Mouse (Mus musculus): ENCODE data around the gene Mdm4.
"Not testable (repeated sequence)": the region's sequence is repeated elsewhere in the genome, so short reads cannot be mapped to it uniquely, and the experiment has no call there.

Mdm4 gene

DNA sequence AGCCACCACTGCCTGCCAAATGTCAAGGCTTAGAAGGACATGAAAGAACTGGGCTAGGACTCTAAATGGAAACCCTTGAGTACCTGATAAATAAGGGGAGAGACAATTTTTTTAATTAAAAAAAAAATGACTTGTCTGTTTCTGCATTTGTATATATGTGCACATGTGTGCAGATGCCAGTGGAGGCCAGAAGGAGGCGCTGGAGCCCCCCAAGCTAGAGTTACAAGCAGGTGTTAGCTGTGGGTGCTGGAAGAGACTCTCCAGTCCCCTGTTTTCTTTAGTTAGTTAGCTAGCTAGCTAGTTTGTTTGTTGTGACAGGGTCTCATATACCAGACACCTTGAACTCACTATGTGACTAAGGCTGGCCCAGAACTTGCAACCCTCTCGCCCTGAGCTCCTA lies 21.5 kb upstream of the Mdm4 start:
- DNase-seq (ENCODE audit: low spot score in 2 of 2): no peak

DNA sequence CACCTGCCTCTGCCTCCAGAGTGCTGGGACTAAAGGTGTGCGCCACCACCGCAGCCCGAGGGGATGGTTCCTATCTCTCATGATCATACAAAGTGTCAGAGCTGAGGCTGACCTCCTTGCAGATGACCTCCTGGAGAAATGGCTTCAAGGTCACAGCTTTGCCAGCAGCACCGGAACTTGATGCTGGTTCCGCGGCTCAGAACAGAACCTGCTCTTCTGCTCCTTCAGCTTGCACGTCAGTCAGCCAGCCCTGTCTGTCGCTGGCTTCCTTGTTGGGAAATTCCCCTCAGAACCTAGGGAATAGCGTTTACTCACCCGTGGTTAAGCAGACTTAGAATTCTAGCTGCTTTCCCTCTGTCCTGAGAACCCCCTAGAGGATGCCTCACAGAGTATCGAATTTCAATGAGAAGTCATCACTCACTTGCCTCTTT lies 19.7 kb upstream of the Mdm4 start:
- DNase-seq (ENCODE audit: low spot score in 2 of 2): no peak

DNA sequence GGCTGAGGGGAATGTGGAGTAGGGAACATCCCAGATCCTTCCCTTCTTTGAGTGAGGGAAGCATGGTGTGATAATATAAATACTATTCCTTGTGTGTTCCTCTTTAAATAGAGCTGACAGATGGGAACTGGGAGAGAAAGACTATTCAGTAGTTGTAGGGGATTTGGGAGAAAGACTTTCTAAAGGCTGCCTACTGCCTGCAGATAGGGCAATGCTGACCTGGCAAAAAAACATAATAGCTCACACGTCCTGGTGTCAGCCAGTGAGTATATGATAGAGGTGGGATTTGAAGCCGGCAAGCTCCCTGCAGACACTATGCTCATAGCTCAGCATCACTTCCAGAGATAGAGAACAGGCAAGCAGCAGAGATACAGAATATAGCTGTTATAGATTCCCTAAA lies 18.3 kb upstream of the Mdm4 start:
- DNase-seq (ENCODE audit: low spot score in 2 of 2): no peak

DNA sequence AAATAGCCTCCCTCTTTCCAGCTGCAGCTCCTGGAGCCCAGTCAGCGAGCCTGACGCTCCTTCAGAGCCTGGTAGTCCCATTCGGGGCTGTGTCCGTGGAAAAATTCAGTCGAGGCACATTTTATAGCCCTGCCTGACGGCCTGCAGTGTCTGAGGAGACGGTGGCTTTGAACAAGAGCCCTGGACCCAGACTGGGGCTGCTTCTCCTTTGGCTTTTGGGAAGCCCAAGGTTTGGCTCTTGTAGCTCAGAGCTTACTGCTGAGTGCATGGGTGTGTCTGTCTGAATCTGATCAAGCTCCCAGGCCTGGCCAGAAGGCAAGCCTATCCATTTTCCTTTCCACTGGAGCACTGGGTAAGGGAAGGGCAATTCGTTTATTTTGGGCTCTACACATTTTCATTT lies 17.2 kb upstream of the Mdm4 start:
- DNase-seq (ENCODE audit: low spot score in 2 of 2): no peak

DNA sequence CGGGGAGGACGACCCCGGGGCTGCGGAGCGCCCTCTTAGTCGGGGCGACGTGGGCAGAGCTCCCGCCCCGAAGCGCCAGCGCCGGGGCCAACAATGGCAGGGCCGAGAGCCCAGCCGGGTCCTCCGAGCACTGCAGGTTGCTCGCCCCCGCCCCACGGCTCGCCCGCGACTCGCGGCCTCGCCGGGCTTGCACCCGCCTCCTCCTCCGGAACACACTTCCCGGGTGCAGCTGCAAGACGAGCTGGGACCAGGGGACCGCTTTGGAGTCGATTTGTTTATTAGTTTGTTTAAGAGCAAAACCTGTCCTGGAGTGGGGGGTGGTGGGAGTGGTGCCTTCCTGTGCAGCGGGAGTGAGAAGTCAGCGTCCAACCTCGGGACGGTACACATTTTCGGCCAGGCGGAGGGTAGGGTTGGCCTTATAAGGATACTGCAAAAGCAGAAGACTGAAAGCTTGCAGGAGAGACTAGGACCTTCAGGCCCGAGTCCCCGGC lies 16.1 kb upstream of the Mdm4 start:
- no peak for DNase-seq (ENCODE audit: low spot score in 2 of 2)

DNA sequence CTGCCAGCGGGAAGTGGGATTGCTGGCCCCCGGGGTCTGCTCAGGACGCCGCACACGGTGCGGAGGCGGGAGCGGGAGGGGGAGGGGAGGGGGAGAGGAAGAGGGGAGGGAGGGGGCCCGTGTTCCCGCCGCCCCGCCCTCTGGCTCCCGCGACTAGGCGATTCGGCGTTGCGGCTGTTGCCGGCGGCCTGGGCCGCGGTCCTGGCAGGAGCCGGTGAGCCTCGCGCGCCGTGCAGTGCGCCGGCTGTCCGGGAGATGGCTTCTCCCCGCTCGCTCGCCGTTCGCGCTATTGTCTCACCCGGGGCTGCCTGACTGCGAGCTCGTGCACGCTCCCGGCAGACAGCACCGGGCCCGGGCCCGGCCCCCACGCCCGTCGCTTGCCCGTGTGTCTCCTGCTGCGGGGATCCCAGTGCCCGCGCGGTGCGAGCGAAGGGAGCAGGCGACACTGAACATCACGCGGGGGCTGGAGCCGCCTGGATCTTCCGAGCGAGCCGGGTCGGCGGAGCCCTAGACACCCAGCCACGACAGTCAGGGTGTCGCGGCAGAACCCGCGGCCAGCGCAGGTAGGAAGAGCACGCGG lies 15.6 kb upstream of the Mdm4 start:
- peak; percentile 69 to 71 for DNase-seq (ENCODE audit: low spot score in 2 of 2)

DNA sequence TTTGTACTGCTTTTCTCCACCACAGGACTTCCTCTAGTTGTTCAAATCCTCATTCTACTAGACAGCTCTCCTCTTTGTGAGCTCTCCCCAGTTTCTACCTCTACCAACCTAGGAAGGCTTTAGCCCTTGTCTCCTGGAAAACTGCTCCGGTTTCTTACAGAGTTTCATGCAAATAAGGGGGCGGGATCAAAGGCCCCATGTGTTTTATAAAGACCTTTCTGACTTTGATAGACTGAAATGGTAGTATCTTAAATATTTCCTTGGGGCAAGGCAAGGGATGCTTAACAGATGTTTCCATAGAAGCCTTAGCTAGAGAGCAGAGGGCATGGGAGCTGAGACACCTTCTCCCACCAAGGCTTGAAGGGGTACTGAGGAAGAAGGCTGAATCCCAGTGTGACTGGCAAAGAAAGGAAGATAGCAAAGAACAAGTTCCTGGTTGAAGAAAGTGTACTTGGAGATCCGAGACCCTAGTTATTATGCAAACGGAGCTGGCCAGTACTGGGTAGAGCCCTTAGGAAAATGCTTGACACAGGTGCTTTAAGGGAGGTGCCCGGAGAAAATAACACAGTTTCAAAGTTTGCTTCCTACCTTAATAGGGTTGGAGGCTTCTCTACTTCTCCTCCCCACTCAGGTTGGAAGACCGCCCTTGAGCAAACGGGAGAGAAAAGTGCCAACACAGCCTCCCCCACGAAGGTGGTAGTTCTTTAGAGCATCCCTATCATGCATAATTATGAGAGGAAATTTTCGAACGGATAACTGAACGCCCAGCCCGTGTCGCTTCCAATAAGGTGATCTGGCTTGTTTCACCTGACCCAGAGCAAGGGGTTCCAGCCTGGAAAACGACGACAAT lies 14.9 kb upstream of the Mdm4 start, which contains the start of gene Pik3c2b:
Gene Pik3c2b (plus strand): TSS at position 657 of the 850 bp plus-strand sequence.
- no peak for DNase-seq (ENCODE audit: low spot score in 2 of 2)

DNA sequence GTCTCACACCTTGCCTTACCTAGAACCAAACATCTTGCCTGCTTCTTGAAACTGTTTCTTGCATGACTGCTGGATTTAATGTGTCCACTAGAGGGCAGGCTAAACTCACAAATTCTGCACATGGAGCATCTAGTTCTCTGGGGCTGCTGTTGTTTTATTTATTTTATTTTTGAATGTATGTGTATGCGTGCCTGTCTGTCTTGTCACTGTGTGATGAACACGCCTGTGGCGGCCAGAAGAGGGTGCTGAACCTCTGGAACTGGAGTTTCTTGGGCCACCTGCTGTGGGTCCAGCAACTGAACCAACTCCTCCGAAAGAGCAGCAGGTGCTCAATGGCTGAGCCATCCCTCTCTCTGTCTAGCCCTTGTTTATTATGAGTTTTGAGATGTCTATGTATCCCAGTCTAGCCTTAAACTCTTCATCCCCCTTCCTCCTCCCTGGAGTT lies 9.2 kb upstream of the Mdm4 start:
- DNase-seq (ENCODE audit: low spot score in 2 of 2): no peak

DNA sequence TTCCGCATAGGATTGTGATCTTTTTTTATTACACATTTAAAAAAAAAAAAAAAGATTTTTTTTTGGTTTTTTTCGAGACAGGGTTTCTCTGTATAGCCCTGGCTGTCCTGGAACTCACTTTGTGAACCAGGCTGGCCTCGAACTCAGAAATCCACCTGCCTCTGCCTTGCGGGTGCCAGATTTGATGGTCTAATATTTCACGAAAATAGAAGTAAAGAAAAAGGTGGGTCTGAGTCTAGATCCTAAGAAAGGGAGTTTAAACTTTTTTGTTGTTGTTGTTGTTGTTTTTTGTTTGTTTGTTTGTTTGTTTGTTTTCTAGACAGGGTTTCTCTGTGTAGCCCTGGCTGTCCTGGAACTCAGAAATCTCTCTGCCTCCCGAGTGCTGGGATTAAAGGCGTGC lies 4.3 kb upstream of the Mdm4 start:
- not testable (repeated sequence) for DNase-seq (ENCODE audit: low spot score in 2 of 2)

DNA sequence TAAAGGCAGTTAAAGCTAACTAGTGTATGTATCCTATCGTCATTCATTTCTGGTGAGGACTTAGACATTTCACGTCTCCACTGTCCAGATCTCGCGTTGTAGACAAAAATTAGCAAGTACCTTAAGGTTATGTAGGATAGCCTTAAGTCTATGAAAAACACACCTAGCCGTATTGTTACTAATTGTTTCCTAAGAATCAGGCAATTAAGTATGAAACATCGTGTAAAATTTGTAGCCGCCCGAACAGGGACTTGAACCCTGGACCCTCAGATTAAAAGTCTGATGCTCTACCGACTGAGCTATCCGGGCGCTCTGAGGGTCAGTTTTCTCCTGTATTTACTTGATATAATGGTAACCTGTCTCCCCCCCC lies 3.7 kb upstream of the Mdm4 start:
- DNase-seq (ENCODE audit: low spot score in 2 of 2): no peak

DNA sequence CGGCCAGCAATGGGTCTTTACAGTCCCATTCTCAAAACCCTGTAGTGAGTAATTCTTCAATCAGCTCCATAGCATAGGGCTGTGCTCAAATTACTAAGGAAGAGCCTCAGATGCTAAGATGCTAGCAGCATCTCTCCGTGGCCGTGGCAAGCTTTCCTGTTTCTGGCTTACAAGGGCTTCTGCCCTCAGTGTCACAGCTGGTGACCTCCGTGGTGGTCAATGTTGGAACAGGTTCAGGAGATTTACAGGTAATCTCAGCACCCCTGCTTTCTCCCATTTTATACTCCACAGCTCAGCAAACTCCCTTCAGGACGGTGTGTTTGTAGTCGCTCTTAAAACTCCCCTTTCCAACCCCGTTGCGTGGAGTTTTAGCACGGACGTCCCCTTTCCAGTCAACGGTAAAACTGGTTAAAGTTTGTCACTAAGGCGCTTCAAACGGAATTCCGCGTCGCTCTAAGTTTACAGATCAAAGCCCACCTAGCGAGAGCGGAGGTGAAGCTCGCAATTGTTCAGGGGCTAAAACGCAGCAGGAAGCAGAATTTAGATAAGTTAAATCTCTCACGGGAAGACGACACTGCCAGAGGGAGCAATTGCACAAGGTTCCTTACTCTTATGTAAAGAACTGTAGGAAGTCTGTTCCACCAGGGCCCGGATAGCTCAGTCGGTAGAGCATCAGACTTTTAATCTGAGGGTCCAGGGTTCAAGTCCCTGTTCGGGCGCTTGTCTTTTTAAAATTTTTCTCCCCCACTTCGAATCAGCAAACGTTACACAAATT lies 3.1 kb upstream of the Mdm4 start:
- peak; percentile 54 for DNase-seq (ENCODE audit: low spot score in 2 of 2)

DNA sequence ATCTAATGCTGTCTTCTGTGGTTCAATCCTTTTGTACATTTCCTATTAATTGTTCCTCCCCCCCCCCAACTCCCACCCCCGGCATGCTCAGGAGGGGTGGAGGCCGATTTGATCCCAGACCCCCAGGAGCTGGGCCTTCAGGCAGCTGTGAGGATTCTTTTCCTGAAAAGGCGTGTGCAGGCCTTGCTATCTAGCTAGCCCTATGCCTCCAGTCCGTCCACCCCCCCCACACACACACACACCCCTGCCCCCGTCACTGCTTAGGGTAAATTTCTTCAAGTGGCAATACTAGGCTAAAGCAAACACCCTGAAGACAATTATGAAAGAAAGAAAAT lies 2.6 kb upstream of the Mdm4 start:
- no peak for DNase-seq (ENCODE audit: low spot score in 2 of 2)

DNA sequence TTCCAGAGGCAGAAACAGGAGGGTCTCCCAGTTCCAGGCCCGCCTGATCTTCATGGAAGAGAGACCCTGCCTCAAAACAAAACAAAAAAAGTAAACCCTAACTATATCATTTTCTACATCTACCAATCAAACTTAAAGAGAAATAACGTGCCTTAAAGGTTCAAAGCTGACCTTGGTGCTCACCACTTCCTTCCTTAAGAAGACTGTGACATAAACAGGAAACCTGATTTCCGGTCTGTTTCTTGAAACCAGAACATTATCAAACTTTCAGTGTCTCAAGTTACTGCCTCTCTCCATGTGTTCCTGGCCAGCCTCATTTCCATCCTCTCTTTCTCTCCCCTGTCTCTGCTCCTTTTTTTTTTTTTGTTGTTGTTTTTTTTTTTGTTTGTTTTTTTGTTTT lies 617 bp downstream of the Mdm4 start:
- DNase-seq (ENCODE audit: low spot score in 2 of 2): no peak

DNA sequence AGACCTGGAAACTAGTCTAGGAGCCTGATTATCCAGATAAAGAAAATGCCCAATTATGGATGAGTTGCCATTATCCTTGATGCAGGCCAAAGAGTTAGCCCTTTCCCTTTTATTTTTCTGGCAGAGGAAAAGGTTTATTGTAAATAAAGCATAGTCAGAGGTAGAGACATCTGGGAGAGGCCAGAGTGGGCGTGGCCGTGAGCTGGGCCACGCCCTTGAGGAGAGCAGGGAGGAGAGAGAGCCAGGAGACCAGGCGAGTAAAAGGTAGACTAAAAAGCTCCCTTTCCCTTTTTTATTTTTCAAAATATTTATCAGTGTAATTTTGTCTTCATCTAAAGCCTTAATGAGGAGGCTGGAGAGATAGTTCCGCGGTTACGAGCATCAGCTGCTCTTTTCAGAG lies 2.4 kb downstream of the Mdm4 start:
- DNase-seq (ENCODE audit: low spot score in 2 of 2): no peak

DNA sequence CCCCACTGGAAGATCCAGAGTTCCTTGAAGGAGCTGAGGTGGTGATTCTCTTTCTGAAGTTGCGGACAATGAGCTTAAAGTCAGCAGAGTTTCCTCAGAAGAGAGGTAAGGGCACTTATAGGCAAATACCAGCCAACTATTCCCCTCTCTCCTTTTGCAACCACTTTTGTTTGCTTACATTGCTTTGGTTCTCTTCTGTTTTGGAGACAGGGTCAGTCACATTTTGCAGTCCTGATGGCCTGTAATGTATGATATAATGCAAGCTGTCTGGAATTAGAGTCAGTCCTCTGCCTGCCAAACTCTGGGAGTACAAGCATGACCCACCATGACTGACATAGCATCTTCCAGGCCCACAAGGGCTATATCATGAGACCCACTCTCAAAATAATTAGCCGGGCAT lies 3.2 kb downstream of the Mdm4 start:
- no peak for DNase-seq (ENCODE audit: low spot score in 2 of 2)

DNA sequence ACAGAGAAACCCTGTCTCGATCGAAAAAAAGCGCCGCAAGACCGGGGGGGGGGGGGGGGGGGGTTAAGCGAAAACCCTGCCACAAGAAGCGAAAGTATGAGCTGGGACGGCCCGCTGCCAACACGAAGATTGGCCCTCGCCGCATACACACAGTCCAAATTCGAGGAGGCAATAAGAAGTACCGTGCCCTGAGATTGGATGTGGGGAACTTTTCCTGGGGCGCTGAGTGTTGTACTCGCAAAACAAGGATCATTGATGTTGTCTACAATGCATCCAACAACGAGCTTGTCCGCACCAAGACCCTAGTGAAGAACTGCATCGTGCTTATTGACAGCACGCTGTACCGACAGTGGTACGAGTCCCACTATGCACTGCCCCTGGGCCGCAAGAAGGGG lies 4.6 kb downstream of the Mdm4 start:
- not testable (repeated sequence) for DNase-seq (ENCODE audit: low spot score in 2 of 2)

DNA sequence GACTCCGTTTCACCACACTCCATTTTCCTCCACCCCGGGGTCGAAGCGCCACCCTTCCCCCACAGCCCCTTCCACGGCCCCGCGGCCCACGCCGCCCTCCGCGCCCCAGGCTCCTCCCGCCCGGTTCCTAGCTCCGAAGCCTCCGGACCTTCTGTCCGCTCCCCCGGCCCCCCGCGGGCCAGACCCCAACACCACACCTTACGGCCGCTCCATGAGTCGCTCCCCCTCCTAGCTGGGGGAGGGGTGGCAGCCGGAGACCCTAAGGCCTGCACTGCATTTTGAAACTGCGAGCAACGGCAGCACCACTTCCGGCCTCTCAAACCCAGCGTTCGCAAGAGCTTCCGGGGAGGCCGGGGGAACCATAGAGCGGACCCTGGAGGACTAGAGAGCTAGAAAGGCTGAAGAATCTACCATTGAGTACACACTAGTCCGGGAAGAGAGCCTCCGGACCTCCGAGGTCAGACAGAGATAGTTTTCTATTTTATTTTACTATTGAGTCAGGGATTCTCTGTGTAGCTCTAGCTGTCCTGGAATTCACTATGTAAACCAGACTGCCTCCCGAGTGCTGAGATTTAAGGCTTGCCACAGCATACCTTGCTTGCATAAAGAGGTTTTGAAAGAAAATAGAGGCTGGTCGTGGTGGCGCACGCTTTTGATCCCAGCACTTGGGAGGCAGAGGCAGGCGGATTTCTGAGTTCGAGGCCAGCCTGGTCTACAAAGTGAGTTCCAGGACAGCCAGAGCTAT lies 5.1 kb downstream of the Mdm4 start:
- DNase-seq (ENCODE audit: low spot score in 2 of 2): peak; percentile 58 to 83

DNA sequence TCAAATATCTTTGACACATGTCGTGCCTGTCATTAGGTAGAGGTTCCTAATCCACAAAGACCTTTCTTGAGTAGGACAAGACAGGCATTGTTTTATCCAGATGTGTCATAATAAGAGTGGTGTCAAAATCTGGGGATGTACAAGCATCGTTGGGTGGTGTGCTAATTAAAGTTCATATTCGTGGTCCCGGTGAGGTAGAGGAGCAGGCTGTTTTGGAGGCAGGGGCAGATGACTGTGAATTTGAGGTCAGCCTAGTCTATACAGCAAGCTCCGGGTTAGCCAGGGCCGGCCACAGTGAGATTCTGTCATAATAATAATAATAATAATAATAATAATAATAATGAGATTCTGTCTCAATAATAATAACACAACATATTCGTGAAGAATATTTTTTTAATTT lies 5.9 kb downstream of the Mdm4 start:
- DNase-seq (ENCODE audit: low spot score in 2 of 2): no peak

DNA sequence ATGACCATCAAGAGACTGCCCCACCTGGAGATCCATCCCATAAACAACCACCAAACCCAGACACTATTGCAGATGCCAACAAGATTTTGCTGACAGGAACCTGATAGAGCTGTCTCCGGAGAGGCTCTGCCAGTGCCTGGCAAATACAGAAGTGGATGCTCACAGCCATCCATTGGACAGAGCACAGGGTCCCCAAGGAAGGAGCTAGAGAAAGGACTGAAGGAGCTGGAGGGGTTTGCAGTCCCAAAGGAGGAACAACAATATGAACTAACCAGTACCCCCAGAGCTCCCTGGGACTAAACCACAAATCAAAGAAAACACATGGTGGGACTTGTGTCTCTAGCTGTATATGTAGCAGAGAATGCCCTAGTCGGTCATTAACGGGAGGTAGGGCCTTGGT lies 6.6 kb downstream of the Mdm4 start:
- not testable (repeated sequence) for DNase-seq (ENCODE audit: low spot score in 2 of 2)

DNA sequence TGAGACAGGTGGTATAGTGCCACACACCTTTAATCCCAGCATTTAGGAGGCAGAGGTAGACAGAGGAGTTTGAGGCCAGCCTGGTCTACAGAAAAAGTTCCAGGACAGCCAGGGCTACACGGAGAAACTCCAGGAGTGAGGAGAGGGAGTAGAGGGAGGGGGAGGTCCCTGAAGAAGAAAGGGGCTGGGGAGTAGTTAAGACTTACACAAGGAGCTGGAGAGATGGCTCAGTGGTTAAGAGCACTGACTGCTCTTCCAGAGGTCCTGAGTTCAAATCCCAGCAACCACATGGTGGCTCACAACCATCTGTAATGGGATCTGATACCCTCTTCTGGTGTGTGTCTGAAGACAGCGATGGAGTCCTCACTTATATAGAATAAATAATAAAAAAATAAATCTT lies 8.4 kb downstream of the Mdm4 start:
- not testable (repeated sequence) for DNase-seq (ENCODE audit: low spot score in 2 of 2)

DNA sequence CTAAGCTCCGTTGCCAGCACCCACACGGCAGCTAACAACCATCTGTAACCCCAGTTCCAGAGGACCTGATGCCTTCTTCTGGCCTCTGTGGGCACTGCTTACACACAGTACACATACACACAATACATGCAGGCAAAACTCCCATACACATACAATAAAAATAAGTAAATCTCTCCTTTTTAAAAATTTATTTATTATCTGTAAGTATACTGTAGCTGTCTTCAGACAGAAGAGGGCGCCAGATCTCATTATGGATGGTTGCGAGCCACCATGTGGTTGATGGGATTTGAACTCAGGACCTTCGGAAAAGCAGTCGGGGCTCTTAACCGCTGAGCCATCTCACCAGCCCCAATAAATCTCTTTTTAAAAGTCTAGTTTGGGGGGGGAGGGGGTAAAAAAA lies 9.0 kb downstream of the Mdm4 start:
- DNase-seq (ENCODE audit: low spot score in 2 of 2): no peak
